Comparison of ENCODE assay signal across 16 mouse cellular contexts in genomic region chr15:38129330-38129729, GRCm38 (mm10).
DNase-seq lines count a peak whose midpoint lies in the region; ATAC-seq and TF ChIP-seq lines count a peak whose summit lies in the region.
"Had no signal": no experiment of that assay in that cellular context is flagged by ENCODE, and none has a peak within 500 bp of the region (broad histone marks: within the 10 kb centered on the region; RNA-seq: fewer than 3 reads in every experiment).

No protein-coding gene starts in this region.

- no peak overlapping the region for H3K4me3 ChIP-seq in left cerebral cortex, adult 2 months
- H3K4me3 ChIP-seq: gastrocnemius, adult 2 months; limb, embryonic 15.5 days had no signal

- ATAC-seq in monocyte, adult 5-6 weeks (replicated peaks; ENCODE audit: insufficient number of reproducible peaks, low FRiP score, low TSS enrichment, poor library complexity, severe bottlenecking), result no peak
- ATAC-seq: forebrain, embryonic 16.5 days had no signal

- no peak for TF ChIP-seq CTCF in left cerebral cortex, adult 2 months (IDR thresholded peaks at IDR 0.05)

- intact Hi-C loops in left cerebral cortex, postnatal 14 days (cut with DNase I), result no loop called here
- intact Hi-C loops in left cerebral cortex, adult 2 months (cut with DNase I), result no loop called here

- no peak overlapping the region for H3K27ac ChIP-seq in left cerebral cortex, adult 2 months
- H3K27ac ChIP-seq: gastrocnemius, adult 2 months; limb, embryonic 15.5 days had no signal

- peak; percentile 15 to 26 for DNase-seq in left cerebral cortex, postnatal 14 days (ENCODE audit: low spot score in 2 of 2)
- DNase-seq in left cerebral cortex, adult 2 months (ENCODE audit: extremely low spot score in 1 of 2, low spot score in 2 of 2), result no peak
- DNase-seq in 3T3-L1 (ENCODE audit: low read depth, low spot score), result peak; percentile 36
- peak; percentile 51 for DNase-seq in CD4-positive, CD25-positive, alpha-beta regulatory T cell, adult 2 months (ENCODE audit: low read depth, low spot score)
- DNase-seq in induced T-regulatory cell, adult 2 months (ENCODE audit: low read depth), result peak; percentile 75
- DNase-seq in spleen, postnatal 10 days (ENCODE audit: low spot score in 2 of 2), result no peak
- DNase-seq: adrenal gland, postnatal 14 days; cerebellum, adult 8-10 months; gastrocnemius, adult 2 months; heart, postnatal 4 days; kidney, adult 9 months; kidney, postnatal 4 days; layer of hippocampus, postnatal 36 days had no signal

Comparison
In these comparisons a context has a peak if more than half of its experiments do, and no peak if none do; other contexts are left out.
1. DNase-seq: peak in left cerebral cortex, postnatal 14 days (2 of 2), 3T3-L1 (single experiment), CD4-positive, CD25-positive, alpha-beta regulatory T cell, adult 2 months (single experiment) and induced T-regulatory cell, adult 2 months (single experiment); none in left cerebral cortex, adult 2 months (0 of 2) and spleen, postnatal 10 days (0 of 2).